Mouse (Mus musculus) G1E (cell line): ENCODE results near the gene Dazl. TPM values are rescaled to one million over a fixed set of nuclear protein-coding genes. Genes with fewer than 3 reads are reported as not detected.

Source experiments
- ATAC-seq: 2 replicates; pipeline ENCODE4 v1.8.0; 2016; ENCODE audit warnings: mild to moderate bottlenecking; ENCODE audit not compliant: insufficient number of reproducible peaks, poor library complexity, low FRiP score, severe bottlenecking; ENCODE audit errors: extremely low read depth
- DNase-seq: peaks from one replicate; pipeline ENCODE4 v3.0.0; 2012; ENCODE audit warnings: low spot score
- H3K27me3 ChIP-seq: 2 replicates; pipeline ENCODE4 v1.6.1; 2012; ENCODE audit warnings: mild to moderate bottlenecking, low read length, inconsistent platforms; ENCODE audit not compliant: insufficient read depth
- H3K36me3 ChIP-seq: replicated peaks from 2 replicates; pipeline ENCODE3; 2012; ENCODE audit warnings: mild to moderate bottlenecking, inconsistent platforms
- H3K4me1 ChIP-seq: 2 replicates; pipeline ENCODE4 v1.6.1; 2012; ENCODE audit warnings: low read depth, low read length, inconsistent platforms, mixed read lengths; ENCODE audit not compliant: insufficient read depth
- H3K4me3 ChIP-seq: 2 replicates; pipeline ENCODE4 v1.5.1; 2012; ENCODE audit warnings: low read depth, mild to moderate bottlenecking, inconsistent platforms, low read length, moderate library complexity, mixed read lengths
- H3K9me3 ChIP-seq: replicated peaks from 2 replicates; pipeline ENCODE4 v1.6.1; 2012; ENCODE audit warnings: inconsistent platforms
- CTCF ChIP-seq: IDR thresholded peaks from 2 replicates; pipeline ENCODE4 v1.5.1; 2012; ENCODE audit warnings: low read depth, low read length, inconsistent platforms, mixed read lengths
- GATA1 ChIP-seq: IDR thresholded peaks from 2 replicates; pipeline ENCODE4 v1.6.1; 2012; ENCODE audit warnings: borderline replicate concordance, low read length, inconsistent platforms, mixed read lengths
- GATA2 ChIP-seq: IDR thresholded peaks from 2 replicates; pipeline ENCODE4 v1.6.1; 2012; ENCODE audit warnings: low read depth, low read length, inconsistent platforms, borderline replicate concordance
- POLR2AphosphoS5 ChIP-seq: IDR thresholded peaks from 2 replicates; pipeline ENCODE4 v1.6.1; 2012; ENCODE audit warnings: low read depth, low read length, inconsistent platforms; ENCODE audit not compliant: insufficient replicate concordance
- TAL1 ChIP-seq: conservative IDR thresholded peaks from 2 replicates; pipeline ENCODE4 v1.6.1; 2012; ENCODE audit warnings: low read depth, low read length, inconsistent platforms, mixed read lengths
- polyA plus RNA-seq: library from polyadenylated mRNA; stranded (reverse); fragments of >175 nt; gene quantifications from 2 replicates; pipeline ENCODE4 v1.2.3, GENCODE M21; 2012
- total RNA-seq, 2 experiments: library from RNA; stranded (forward) in 1 of 2; stranded (reverse) in 1 of 2; fragments of 200-1000 nt in 1 of 2; fragments of >200 nt in 1 of 2; fragmentation: Nextera tagmentation in 1 of 2; gene quantifications; 2 replicates each; pipeline ENCODE4 v1.2.3; 2014 to 2017

Dazl gene
- total and polyA plus RNA-seq, 3 experiments = 0.05 TPM; not detected in 2

GRCm38 (mm10) chr17:50308880-50309279 is 15.4 kb upstream of the Dazl start:
- peaks cover 42% of the 10 kb centered on the region for H3K9me3 ChIP-seq
- no peak overlapping the region for H3K4me3 ChIP-seq
- H3K27me3 ChIP-seq = no peaks in the 10 kb centered on the region
- H3K36me3 ChIP-seq = no peaks in the 10 kb centered on the region
- DNase-seq (no peak), ATAC-seq (no peak)
- no peaks in the 10 kb centered on the region for H3K4me1 ChIP-seq
- TF ChIP-seq GATA2 = no peak
- no peak for TF ChIP-seq TAL1
- TF ChIP-seq GATA1 = no peak
- TF ChIP-seq POLR2AphosphoS5 = no peak
- TF ChIP-seq CTCF = no peak

GRCm38 (mm10) chr17:50308059-50308647 is 14.7 kb upstream of the Dazl start:
- DNase-seq (no peak), ATAC-seq (no peak)
- no peaks in the 10 kb centered on the region for H3K4me1 ChIP-seq
- no peaks in the 10 kb centered on the region for H3K27me3 ChIP-seq
- TF ChIP-seq TAL1 (no peak), GATA2 (no peak), CTCF (no peak), GATA1 (no peak), POLR2AphosphoS5 (no peak)
- H3K36me3 ChIP-seq = no peaks in the 10 kb centered on the region
- no peak overlapping the region for H3K4me3 ChIP-seq
- H3K9me3 ChIP-seq = peaks cover 49% of the 10 kb centered on the region

- no peak for ATAC-seq
- TF ChIP-seq CTCF = no peak
- TF ChIP-seq GATA2 = no peak
- no peak for TF ChIP-seq GATA1
- no peak for TF ChIP-seq TAL1
- no peak for TF ChIP-seq POLR2AphosphoS5
- H3K36me3 ChIP-seq = no peaks in the 10 kb centered on the region
- no peaks in the 10 kb centered on the region for H3K4me1 ChIP-seq
- peaks cover 69% of the 10 kb centered on the region for H3K9me3 ChIP-seq
- no peaks in the 10 kb centered on the region for H3K27me3 ChIP-seq
- H3K4me3 ChIP-seq = no peak overlapping the region
- no peak for DNase-seq
Measured at GRCm38 (mm10) chr17:50302867-50303266, 9.4 kb upstream of the Dazl start.

- Histone ChIP-seq H3K36me3 (no peaks in the 10 kb centered on the region), H3K27me3 (no peaks in the 10 kb centered on the region), H3K4me1 (no peaks in the 10 kb centered on the region), H3K4me3 (no peak overlapping the region), H3K9me3 (peaks cover 60% of the 10 kb centered on the region)
- TF ChIP-seq GATA2 (no peak), TAL1 (no peak), POLR2AphosphoS5 (no peak), GATA1 (no peak), CTCF (no peak)
- no peak for DNase-seq
- no peak; the same call in 1 of the 2 replicates for ATAC-seq
Measured at GRCm38 (mm10) chr17:50300171-50300841, 6.9 kb upstream of the Dazl start.

- H3K27me3 ChIP-seq = no peaks in the 10 kb centered on the region
- ATAC-seq (no peak), DNase-seq (no peak)
- H3K4me1 ChIP-seq = no peaks in the 10 kb centered on the region
- peaks cover 58% of the 10 kb centered on the region for H3K9me3 ChIP-seq
- TF ChIP-seq GATA1 (no peak), POLR2AphosphoS5 (no peak), TAL1 (no peak), GATA2 (no peak), CTCF (no peak)
- H3K36me3 ChIP-seq = no peaks in the 10 kb centered on the region
- no peak overlapping the region for H3K4me3 ChIP-seq
Measured at GRCm38 (mm10) chr17:50298821-50299220, 5.4 kb upstream of the Dazl start.

GRCm38 (mm10) chr17:50294726-50295125 is 1.3 kb upstream of the Dazl start:
- Histone ChIP-seq H3K4me1 (no peaks in the 10 kb centered on the region), H3K4me3 (no peak overlapping the region), H3K9me3 (peaks cover 42% of the 10 kb centered on the region), H3K27me3 (no peaks in the 10 kb centered on the region), H3K36me3 (no peaks in the 10 kb centered on the region)
- no peak for ATAC-seq
- DNase-seq = no peak
- TF ChIP-seq CTCF (no peak), TAL1 (no peak)
